Mouse (Mus musculus): Measurements from ENCODE around the gene Mybpc1.

DNA sequence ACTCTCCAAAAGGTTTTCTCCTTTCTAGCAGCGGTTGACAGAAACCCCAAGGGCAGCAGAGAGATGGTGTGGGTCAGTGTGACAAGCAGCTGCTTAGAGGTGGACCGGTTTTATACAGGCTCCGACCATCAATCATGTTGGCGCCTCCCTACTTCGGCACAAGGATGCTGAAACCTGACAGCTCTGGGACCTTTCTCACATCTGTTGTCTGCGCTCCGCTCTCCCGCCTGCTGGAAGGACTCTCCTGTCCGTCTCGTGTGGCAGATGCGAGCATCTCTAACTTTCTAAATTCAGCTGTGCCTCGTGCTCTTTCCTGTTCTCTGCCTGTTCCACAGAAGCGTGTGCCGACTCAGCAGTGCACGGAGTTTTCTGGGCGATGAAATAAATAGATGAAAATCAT is at the start of gene Mybpc1:
- TF ChIP-seq NRF1 (IDR thresholded peaks at IDR 0.05; ENCODE audit: insufficient read depth, low read depth, low read length, poor library complexity, severe bottlenecking) (no peak), CHD1 (IDR thresholded peaks at IDR 0.05; ENCODE audit: low read depth, low read length) (no peak), MAZ (IDR thresholded peaks at IDR 0.05; ENCODE audit: low read depth, low read length) (no peak), CTCF (IDR thresholded peaks at IDR 0.05 in 2 of 3, conservative IDR thresholded peaks at IDR 0.05 in 1 of 3; ENCODE audit: control insufficient read depth in 1 of 3, insufficient read depth in 1 of 3, low read depth in 2 of 3, low read length in 3 of 3, poor library complexity in 1 of 3, severe bottlenecking in 1 of 3) (no peak), ZC3H11A (IDR thresholded peaks at IDR 0.05; ENCODE audit: low read depth, low read length) (no peak), MYB (IDR thresholded peaks at IDR 0.05; ENCODE audit: low read depth, low read length) (no peak), POLR2A (IDR thresholded peaks at IDR 0.05; ENCODE audit: control insufficient read depth in 1 of 2, insufficient read depth in 1 of 2, low read depth in 1 of 2, low read length in 2 of 2, poor library complexity in 1 of 2) (no peak), USF1 (IDR thresholded peaks at IDR 0.05; ENCODE audit: low read depth, low read length) (no peak), ETS1 (IDR thresholded peaks at IDR 0.05; ENCODE audit: low read depth, low read length) (no peak), SIN3A (IDR thresholded peaks at IDR 0.05; ENCODE audit: low read length) (no peak), USF2 (IDR thresholded peaks at IDR 0.05; ENCODE audit: borderline replicate concordance in 1 of 2, insufficient read depth in 1 of 2, low read depth in 1 of 2, low read length in 2 of 2) (no peak), POLR2AphosphoS2 (IDR thresholded peaks at IDR 0.05; ENCODE audit: low read length) (no peak), GATA1 (IDR thresholded peaks at IDR 0.05; ENCODE audit: low read depth, low read length) (no peak), ZKSCAN1 (IDR thresholded peaks at IDR 0.05; ENCODE audit: low read depth, low read length) (no peak)
